Mouse (Mus musculus) Muller cell, postnatal 12 days (primary cell): ENCODE data around the gene Tbx2.

Experiments used
- DNase-seq: peaks from one replicate; pipeline ENCODE4 v3.0.0-alpha.2; 2015; ENCODE audit errors: inconsistent ontology term

Gene Tbx2

GRCm38 (mm10) chr11:85887801-85888450, 55.6 kb downstream of the Tbx2 start:
- no peak for DNase-seq

- no peak for DNase-seq
Observed at GRCm38 (mm10) chr11:85888451-85888961, 56.2 kb downstream of the Tbx2 start.

- DNase-seq, result no peak
Observed at GRCm38 (mm10) chr11:85889056-85889729, 56.8 kb downstream of the Tbx2 start.

GRCm38 (mm10) chr11:85889730-85890562, 57.6 kb downstream of the Tbx2 start:
- no peak for DNase-seq

- DNase-seq, result no peak
Observed at GRCm38 (mm10) chr11:85890563-85890845, 58.2 kb downstream of the Tbx2 start.

- no peak for DNase-seq
Observed at GRCm38 (mm10) chr11:85891010-85891691, 58.8 kb downstream of the Tbx2 start.
